13 mouse cellular contexts compared by ENCODE assay signal in genomic region chr13:59323933-59324332, GRCm38 (mm10).
"Had no signal": no experiment of that assay in that cellular context is flagged by ENCODE, and none has a peak within 500 bp of the region (broad histone marks: within the 10 kb centered on the region; RNA-seq: fewer than 3 reads in every experiment).

No protein-coding gene starts in this region.

- H3K4me2 ChIP-seq: lung, embryonic 14.5 days; midbrain, embryonic 12.5 days; neural tube, embryonic 12.5 days; stomach, embryonic 15.5 days had no signal

- H3K4me1 ChIP-seq: midbrain, embryonic 10.5 days; midbrain, embryonic 12.5 days; neural tube, embryonic 12.5 days; stomach, embryonic 15.5 days had no signal

- H3K27me3 ChIP-seq: midbrain, embryonic 12.5 days; neural tube, embryonic 12.5 days; stomach, embryonic 15.5 days had no signal

- H3K36me3 ChIP-seq: midbrain, embryonic 10.5 days; midbrain, embryonic 12.5 days; neural tube, embryonic 12.5 days; stomach, embryonic 15.5 days had no signal

- H3K9me3 ChIP-seq: midbrain, embryonic 10.5 days; midbrain, embryonic 12.5 days; neural tube, embryonic 12.5 days; stomach, embryonic 15.5 days had no signal

- H3K9ac ChIP-seq: liver, embryonic 14.5 days; lung, embryonic 14.5 days; midbrain, embryonic 12.5 days; neural tube, embryonic 12.5 days; stomach, embryonic 15.5 days had no signal

- DNase-seq: lung, adult 18-20 months; right cerebral cortex, postnatal 14 days; thymus, adult 2 months; thymus, postnatal 25 days had no signal

- ATAC-seq: midbrain, embryonic 16.5 days had no signal

- H3K27ac ChIP-seq: liver, embryonic 14.5 days; midbrain, embryonic 10.5 days; midbrain, embryonic 12.5 days; neural tube, embryonic 12.5 days; stomach, embryonic 15.5 days; stomach, postnatal 0 days had no signal

- H3K4me3 ChIP-seq: midbrain, embryonic 10.5 days; midbrain, embryonic 12.5 days; myocyte; neural tube, embryonic 12.5 days; stomach, embryonic 15.5 days had no signal
